Mouse (Mus musculus) olfactory bulb, adult 2 months (tissue): ENCODE data around the gene Dlg2.

ENCODE experiments used
- CTCF ChIP-seq: fragments of 200-500 bp; IDR thresholded peaks from 2 replicates; pipeline ENCODE4 v1.5.1; 2012; ENCODE audit warnings: low read depth, mild to moderate bottlenecking, low read length, moderate library complexity; ENCODE audit not compliant: insufficient read depth
- POLR2A ChIP-seq: fragments of 200-500 bp; IDR thresholded peaks from 2 replicates; pipeline ENCODE4 v1.6.1; 2012; ENCODE audit warnings: mild to moderate bottlenecking, low read depth, low read length, moderate library complexity; ENCODE audit not compliant: insufficient read depth

DNA sequence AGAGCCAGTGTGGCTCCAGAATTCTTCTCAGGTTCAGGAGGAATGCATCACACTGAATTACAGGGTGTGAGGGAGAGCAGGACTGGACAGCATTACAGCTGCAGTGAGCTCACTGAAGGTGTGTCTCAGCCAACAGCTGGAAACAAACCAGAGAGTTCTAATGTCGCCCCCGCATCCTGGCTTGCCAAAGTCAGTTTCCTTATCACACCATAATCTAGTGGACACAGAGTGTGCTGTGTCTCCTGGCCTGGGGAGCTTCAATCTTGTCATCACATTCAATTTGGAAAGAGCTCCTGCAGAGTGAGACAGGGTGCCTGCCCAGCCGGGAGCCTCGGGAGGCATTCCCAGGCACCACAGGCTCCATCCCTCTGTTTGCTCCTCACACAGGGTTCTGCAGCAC lies 1981.3 kb downstream of the Dlg2 start:
- no peak for TF ChIP-seq CTCF
- no peak for TF ChIP-seq POLR2A
